Mouse (Mus musculus) stomach, adult 2 months (tissue): ENCODE data around the gene Gtf2h4. TPM values are rescaled to one million over a fixed set of nuclear protein-coding genes. Genes with fewer than 3 reads are reported as not detected.

ENCODE experiments used
- polyA plus RNA-seq: library from polyadenylated mRNA; depleted of rRNA; stranded (reverse); fragments of >200 nt; gene quantifications from 2 replicates; pipeline ENCODE4 v1.2.3, GENCODE M21; 2012; rRNA removed

Gene Gtf2h4
- polyA plus RNA-seq: 10.7 and 12.3 TPM in 2 replicates

GRCm38 (mm10) chr17:35673416-35674035 lies at the start of gene Gtf2h4:
Gtf2h4 (minus strand) TSS chr17:35673739.

GRCm38 (mm10) chr17:35704621-35705464 lies 31.3 kb upstream of the Gtf2h4 start, which contains the start of gene Ddr1:
Ddr1 (minus strand) TSS chr17:35704621.

GRCm38 (mm10) chr17:35667334-35668065 lies 6.0 kb downstream of the Gtf2h4 start, which contains the start of gene Vars2:
Vars2 (minus strand) TSS chr17:35667592.

GRCm38 (mm10) chr17:35643609-35644236 lies 29.8 kb downstream of the Gtf2h4 start, which contains the start of gene Mucl3:
Mucl3 (minus strand) TSS chr17:35643695.

GRCm38 (mm10) chr17:35626537-35626936 lies 47.0 kb downstream of the Gtf2h4 start, which contains the start of gene Gm9573:
Gm9573 (minus strand) TSS chr17:35626637.

Other genes starting within 250 kb of the Gtf2h4 start
- gene H2-Q6, start 248.9 kb downstream of the Gtf2h4 start, polyA plus RNA-seq: 5.2 and 5.8 TPM in 2 replicates
- 12.4 and 12.6 TPM in 2 replicates for gene H2-Q7, start 234.6 kb downstream of the Gtf2h4 start, polyA plus RNA-seq
- gene H2-Q10, start 203.7 kb downstream of the Gtf2h4 start, polyA plus RNA-seq: 1.8 and 5.2 TPM in 2 replicates
- 0.09 TPM in 1 of 2 replicates, not detected in the other for gene Pou5f1, start 167.7 kb downstream of the Gtf2h4 start, polyA plus RNA-seq
- gene Tcf19, start 156.9 kb downstream of the Gtf2h4 start, polyA plus RNA-seq: 9.1 and 9.6 TPM in 2 replicates
- 2.4 and 2.7 TPM in 2 replicates for gene Cchcr1, start 156.6 kb downstream of the Gtf2h4 start, polyA plus RNA-seq
- 8.3 and 21.8 TPM in 2 replicates for gene Psors1c2, start 140.5 kb downstream of the Gtf2h4 start, polyA plus RNA-seq
- gene Cdsn, start 121.6 kb downstream of the Gtf2h4 start, polyA plus RNA-seq: 28.3 and 67.5 TPM in 2 replicates
- gene 2300002M23Rik, start 106.3 kb downstream of the Gtf2h4 start, polyA plus RNA-seq: 3.6 and 3.7 TPM in 2 replicates
- 5.6 and 7.7 TPM in 2 replicates for gene Sfta2, start 72.2 kb downstream of the Gtf2h4 start, polyA plus RNA-seq
- 0.09 and 0.10 TPM in 2 replicates for gene Gm9573, start 47.1 kb downstream of the Gtf2h4 start, polyA plus RNA-seq
- gene Mucl3, start 30.0 kb downstream of the Gtf2h4 start, polyA plus RNA-seq: 579 and 593 TPM in 2 replicates
- gene Vars2, start 6.1 kb downstream of the Gtf2h4 start, polyA plus RNA-seq: 68.1 and 72.0 TPM in 2 replicates
- 58.9 and 65.6 TPM in 2 replicates for gene Ddr1, start 30.9 kb upstream of the Gtf2h4 start, polyA plus RNA-seq
- 23.9 and 30.3 TPM in 2 replicates for gene Ier3, start 147.9 kb upstream of the Gtf2h4 start, polyA plus RNA-seq
- gene Flot1, start 149.5 kb upstream of the Gtf2h4 start, polyA plus RNA-seq: 22.0 and 23.0 TPM in 2 replicates
- 102 and 111 TPM in 2 replicates for gene Tubb5, start 164.6 kb upstream of the Gtf2h4 start, polyA plus RNA-seq
- gene Mdc1, start 167.8 kb upstream of the Gtf2h4 start, polyA plus RNA-seq: 1.1 and 2.2 TPM in 2 replicates
- gene Nrm, start 187.6 kb upstream of the Gtf2h4 start, polyA plus RNA-seq: 9.1 and 10.5 TPM in 2 replicates
- gene Ppp1r18, start 191.9 kb upstream of the Gtf2h4 start, polyA plus RNA-seq: 12.3 and 16.8 TPM in 2 replicates
- gene Dhx16, start 206.1 kb upstream of the Gtf2h4 start, polyA plus RNA-seq: 20.6 and 21.0 TPM in 2 replicates
- 53.9 and 85.6 TPM in 2 replicates for gene 2310061I04Rik, start 223.7 kb upstream of the Gtf2h4 start, polyA plus RNA-seq
- 22.6 and 22.8 TPM in 2 replicates for gene Atat1, start 236.3 kb upstream of the Gtf2h4 start, polyA plus RNA-seq
- 38.4 and 50.2 TPM in 2 replicates for gene Mrps18b, start 242.7 kb upstream of the Gtf2h4 start, polyA plus RNA-seq
- 13.8 and 14.0 TPM in 2 replicates for gene Ppp1r10, start 242.7 kb upstream of the Gtf2h4 start, polyA plus RNA-seq